Comparison of ENCODE assay signal across 15 mouse cellular contexts in genomic region chr12:17694589-17695115, GRCm38 (mm10). TPM values are rescaled to one million over a fixed set of nuclear protein-coding genes. Genes with fewer than 3 reads are reported as not detected.
DNase-seq lines count a peak whose midpoint lies in the region; ATAC-seq and TF ChIP-seq lines count a peak whose summit lies in the region.
"Had no signal": no experiment of that assay in that cellular context is flagged by ENCODE, and none has a peak within 500 bp of the region (broad histone marks: within the 10 kb centered on the region; RNA-seq: fewer than 3 reads in every experiment).

No protein-coding gene starts in this region.

- 65% methylated on average over 1 of the region's 1 CpGs for WGBS in cerebellum, adult 2 months

- peaks cover 28% of the 10 kb centered on the region for H3K4me1 ChIP-seq in cerebellum, adult 2 months (ENCODE audit: control insufficient read depth, insufficient read depth, low read length)

- TF ChIP-seq POLR2A in cerebellum, adult 2 months (IDR thresholded peaks at IDR 0.05; ENCODE audit: borderline replicate concordance, insufficient read depth, low read length) = no peak

- intact Hi-C loops in heart, postnatal 10 days (cut with DNase I) = loop anchor here (5.0 kb wide), 5 partner anchors 33 to 142 kb away; no protein-coding TSS in a partner anchor

- TF ChIP-seq CTCF in cerebellum, adult 2 months (IDR thresholded peaks at IDR 0.05; ENCODE audit: borderline replicate concordance, insufficient read depth, low read depth, low read length) = no peak

- no peak overlapping the region for H3K27ac ChIP-seq in cerebellum, adult 2 months (ENCODE audit: insufficient read depth, low read length)
- H3K27ac ChIP-seq: forebrain, embryonic 12.5 days; hindbrain, embryonic 15.5 days; liver, embryonic 13.5 days; midbrain, embryonic 13.5 days; stomach, embryonic 15.5 days had no signal

- ATAC-seq in cerebellum, adult (ENCODE audit: insufficient number of reproducible peaks, low FRiP score, low TSS enrichment) = no peak
- ATAC-seq: midbrain, embryonic 13.5 days had no signal

- no peaks in the 10 kb centered on the region for H3K27me3 ChIP-seq in cerebellum, adult 2 months (ENCODE audit: control insufficient read depth, insufficient read depth, low read length)
- H3K27me3 ChIP-seq: forebrain, embryonic 12.5 days; heart, embryonic 12.5 days; hindbrain, embryonic 15.5 days; stomach, embryonic 15.5 days had no signal

- no peak overlapping the region for H3K4me3 ChIP-seq in cerebellum, adult 2 months (replicated peaks; ENCODE audit: insufficient read depth, low read depth, low read length)
- H3K4me3 ChIP-seq: forebrain, embryonic 12.5 days; heart, embryonic 12.5 days; hindbrain, embryonic 15.5 days; liver, embryonic 13.5 days; midbrain, embryonic 13.5 days; stomach, embryonic 15.5 days had no signal

- peak; percentile 47 to 56 for DNase-seq in cerebellum, adult 2 months
- DNase-seq in lung, postnatal 36 days = peak; percentile 52
- DNase-seq in lung, postnatal 4 days = no peak
- peak; percentile 75 for DNase-seq in induced T-regulatory cell, adult 2 months (ENCODE audit: low read depth)
- DNase-seq in thymus, postnatal 10 days (ENCODE audit: low spot score in 2 of 2) = peak; percentile 25 to 55
- no peak for DNase-seq in layer of hippocampus, postnatal 10 days (ENCODE audit: low spot score in 2 of 2)
- DNase-seq in heart, postnatal 10 days = no peak
- DNase-seq: liver, embryonic 13.5 days; right cerebral cortex, postnatal 14 days had no signal

RNA-seq across cellular contexts. Expression of gene Hpcal1, which starts 4.0 kb away (rescaled TPM):
- polyA plus RNA-seq in cerebellum, adult 2 months (2012; rRNA removed) = 544 TPM in 2 replicates
- 10 to 100 TPM; 41.4 to 44.5 TPM for total RNA-seq in layer of hippocampus, postnatal 10 days (2021)
- 10 to 100 TPM; 22.7 to 31.7 TPM for total RNA-seq in heart, postnatal 10 days (2021)

Comparison
In these comparisons a context has a peak if more than half of its experiments do, and no peak if none do; other contexts are left out.
1. DNase-seq: peak in cerebellum, adult 2 months (2 of 2), lung, postnatal 36 days (single experiment), induced T-regulatory cell, adult 2 months (single experiment) and thymus, postnatal 10 days (2 of 2); none in lung, postnatal 4 days (0 of 2), layer of hippocampus, postnatal 10 days (0 of 2) and heart, postnatal 10 days (0 of 2).